Mouse (Mus musculus) right cerebral cortex, postnatal 10 days (tissue): ENCODE measurements around the gene Sec63.

Experiments
- DNase-seq, 2 experiments: peaks; one replicate each; pipeline ENCODE4 v3.0.0; 2021; ENCODE audit warnings: low spot score in 2 of 2

Gene Sec63

DNA sequence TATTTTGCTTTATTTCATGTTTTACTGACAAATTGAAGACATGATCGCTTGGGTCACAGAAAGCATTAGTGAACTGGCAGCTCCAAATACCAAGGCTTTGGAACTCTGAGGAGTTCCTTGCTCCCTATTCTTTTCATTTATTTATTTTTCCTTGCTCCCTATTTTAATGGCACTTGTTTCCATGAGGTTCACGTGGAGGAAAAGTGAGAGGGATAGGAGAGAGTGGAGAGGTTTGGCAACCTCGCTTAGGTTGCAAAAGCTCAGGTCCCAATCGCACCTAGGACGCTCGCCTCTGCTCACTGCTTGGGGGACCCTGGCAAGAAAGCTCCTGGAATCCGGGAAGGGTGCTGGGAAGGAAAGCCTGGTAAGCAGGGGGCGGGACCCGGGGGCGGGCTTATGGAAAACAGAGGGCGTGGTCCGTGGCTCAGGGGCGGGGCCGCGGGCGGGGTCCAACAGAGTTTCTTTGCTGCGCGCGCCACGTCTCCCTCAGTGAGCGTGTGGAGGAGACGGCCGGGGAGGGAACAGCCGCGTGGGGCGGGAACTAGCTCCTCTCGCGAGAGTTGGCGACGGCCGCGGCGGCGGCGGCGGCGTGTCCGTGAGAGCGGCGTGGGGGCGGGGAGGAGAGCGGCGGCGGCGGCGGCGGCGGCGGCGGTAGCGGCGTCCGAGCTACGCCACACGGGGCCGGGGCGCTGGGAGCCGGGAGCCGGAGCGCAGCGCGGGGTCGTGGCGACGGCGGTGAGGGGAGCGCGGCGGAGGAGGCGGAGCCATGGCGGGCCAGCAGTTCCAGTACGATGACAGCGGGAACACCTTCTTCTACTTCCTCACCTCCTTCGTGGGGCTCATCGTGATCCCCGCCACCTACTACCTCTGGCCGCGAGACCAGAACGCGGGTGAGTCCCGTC lies at the start of gene Sec63:
TSS of gene Sec63 (plus strand) at position 498 of the 902 bp plus-strand sequence.
- peak; percentile 99 for DNase-seq

DNA sequence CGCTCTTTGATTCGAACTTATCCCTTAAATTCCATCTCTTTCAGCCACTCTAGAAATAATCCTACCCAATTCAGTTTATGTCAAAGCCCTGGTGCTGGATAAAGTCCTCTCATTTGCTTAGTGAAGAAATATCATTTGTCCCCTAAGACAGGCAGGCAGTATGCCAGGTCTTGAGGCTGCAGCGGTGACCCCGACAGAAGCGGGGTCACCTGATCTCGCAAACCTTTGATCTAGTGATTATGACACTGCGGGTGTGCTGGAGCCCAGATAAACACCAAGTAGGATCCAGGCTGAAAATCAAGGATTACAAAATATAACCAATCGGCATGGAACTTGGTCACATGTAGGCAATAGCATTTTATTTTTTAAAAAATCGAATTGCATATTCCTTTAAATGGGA lies 46.6 kb upstream of the Sec63 start:
- no peak for DNase-seq

DNA sequence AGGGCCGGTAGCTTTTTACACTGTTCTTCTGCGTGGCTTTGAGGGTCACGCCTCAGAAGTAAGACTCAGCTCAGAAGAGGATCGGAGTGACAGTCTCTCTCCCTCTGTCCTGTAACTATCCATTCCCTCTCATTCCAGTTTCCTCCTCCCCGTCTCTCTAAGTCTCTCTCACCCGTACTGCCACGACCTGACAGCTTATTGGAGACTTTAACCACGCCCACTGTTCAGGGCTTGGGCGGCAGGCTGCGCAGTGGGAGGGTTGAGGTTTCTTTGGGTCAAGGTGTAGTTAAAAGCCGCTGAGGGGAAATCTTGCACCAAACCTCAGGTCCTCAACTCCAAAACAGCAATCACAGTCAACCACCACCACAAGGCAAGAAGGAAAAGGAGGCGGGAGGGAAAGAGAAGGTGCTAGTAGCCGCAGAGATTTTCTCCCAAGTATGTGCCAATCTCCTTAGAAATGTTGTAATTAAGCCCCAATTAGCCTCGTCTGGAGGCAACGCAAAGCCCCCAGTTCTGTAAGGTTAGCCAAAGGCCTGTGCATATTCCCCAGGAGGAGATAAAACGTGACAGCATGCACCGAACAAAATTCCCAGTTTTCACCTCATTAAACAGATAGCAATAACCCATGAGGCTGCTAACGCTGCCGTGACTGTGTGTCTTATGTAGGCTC lies 45.8 kb upstream of the Sec63 start:
- DNase-seq, result no peak

DNA sequence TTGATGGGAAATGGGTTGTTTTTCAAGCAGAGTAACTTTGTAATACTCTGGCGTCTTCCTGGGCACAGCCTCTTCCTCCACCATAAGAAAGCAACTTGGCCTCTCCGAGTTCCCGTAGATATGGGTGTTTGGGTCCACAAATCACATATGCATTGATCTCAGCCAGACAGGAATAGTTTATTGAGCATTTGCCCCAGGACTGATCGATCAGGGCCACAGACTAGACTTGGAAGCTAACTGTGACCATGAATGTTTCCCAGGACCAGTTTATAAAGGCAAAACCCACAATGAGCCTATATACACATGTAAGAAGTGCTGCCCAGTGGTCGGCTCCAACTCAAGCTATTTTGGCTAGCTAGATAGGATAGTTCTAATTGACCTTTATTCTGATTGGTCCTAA lies 39.2 kb upstream of the Sec63 start:
- DNase-seq, result no peak

DNA sequence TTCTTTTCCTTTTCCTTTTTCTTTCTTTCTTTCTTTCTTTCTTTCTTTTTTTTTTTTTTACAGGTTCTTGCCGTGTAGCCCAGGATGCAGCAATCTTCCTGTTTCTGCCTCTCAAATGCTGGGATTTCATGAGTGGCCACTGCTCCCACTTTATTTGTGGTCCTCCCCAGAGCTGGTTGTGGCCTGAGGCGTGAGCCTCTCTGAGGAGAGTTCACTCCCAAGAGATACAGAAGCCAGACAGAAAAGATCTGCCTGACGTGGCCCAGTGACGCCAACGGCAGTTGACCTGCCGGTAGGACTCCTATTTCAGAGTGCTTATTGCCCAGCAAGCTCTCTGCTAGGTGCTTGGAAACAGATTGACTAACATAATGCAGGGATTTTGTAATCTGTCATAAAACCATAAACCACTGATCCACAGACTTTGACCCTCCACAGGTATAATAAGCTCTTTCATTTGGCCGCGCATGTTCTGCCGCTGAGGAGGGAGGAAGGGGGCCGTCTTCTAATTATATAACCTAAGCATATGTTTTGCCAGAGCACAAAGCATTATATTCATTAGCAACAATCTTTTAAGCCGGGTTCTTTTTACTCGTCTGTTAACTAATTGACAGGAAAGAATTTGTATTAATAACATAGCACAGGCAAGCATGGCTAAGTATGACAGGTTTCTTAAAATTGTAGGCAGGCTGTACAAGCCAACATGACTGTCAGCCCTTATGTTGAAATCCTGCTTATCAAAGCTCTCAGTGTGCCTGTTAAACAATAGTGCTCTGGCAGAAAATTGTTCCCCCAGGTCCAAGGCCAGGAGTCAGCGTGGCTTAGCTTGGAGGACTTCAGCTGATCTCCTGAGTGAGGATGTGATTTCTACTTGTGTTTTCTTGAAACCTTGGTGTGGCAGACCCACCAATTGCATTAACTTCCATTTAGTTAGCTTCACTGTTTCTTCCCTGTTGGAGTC lies 37.7 kb upstream of the Sec63 start:
- DNase-seq, result no peak

GRCm38 (mm10) chr10:42729607-42730006 lies 31.7 kb upstream of the Sec63 start:
- no peak for DNase-seq

- DNase-seq, result peak; percentile 32 to 56
Observed at GRCm38 (mm10) chr10:42734546-42735060, 26.7 kb upstream of the Sec63 start.

DNA sequence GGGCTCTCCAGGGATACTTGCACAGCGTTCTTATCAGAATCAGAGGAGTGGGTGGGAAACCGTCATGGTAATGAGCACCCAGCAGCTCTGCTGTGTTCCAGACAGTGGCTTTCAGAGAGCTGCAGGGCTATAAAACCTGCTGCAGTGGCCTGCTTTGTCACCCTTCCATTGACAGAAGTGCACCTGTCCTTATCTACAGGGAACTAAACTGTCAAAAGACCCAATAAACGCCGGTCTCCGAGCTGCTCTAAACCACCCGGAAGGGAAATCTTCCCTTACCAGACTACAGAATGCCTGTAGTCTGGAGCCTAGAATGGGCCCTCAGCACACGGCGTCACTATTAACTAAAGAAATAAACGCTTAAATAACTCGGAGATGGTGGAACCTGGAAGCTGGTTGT lies 9.5 kb upstream of the Sec63 start:
- no peak for DNase-seq

DNA sequence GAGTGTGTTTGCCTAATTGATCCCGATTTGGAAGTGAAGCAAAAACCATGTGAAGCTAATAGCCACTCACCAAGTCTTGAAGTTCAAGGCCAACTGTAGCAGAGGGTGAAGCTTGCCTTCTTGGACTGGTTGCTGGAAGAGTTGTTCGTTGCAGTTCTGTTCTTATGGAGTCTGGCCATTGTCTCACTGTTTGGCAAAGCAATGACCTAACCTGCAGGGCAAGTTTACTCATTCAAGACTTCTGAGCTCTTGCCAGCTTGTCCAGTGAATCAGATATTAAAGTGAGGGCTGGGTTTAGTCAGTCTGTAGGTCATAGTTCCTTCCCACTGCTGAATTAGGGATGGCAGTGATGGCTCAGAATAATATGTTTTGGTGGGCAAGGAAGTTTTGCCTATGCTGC lies 7.0 kb upstream of the Sec63 start:
- DNase-seq, result no peak

- DNase-seq, result no peak
Observed at GRCm38 (mm10) chr10:42759741-42760140, 1.6 kb upstream of the Sec63 start.

DNA sequence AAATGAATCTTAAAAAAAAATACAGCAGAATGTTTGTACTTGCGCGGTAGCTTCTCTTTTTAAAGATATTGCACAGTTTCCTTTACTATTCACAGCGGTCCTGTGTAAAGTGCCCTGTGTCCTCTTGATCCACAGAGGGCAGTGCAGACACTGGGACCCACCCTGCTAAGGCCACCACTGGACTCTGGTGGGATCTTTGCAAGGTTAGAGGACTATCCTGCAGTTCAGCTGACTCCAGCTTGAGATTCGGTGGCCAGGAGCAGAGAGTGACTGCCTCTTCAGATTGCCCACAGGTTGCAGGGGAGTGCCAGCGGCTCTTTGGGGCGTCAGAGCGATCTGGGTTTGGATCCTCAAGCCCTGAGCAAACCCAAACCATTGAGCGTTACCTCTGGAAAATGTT lies 967 bp upstream of the Sec63 start:
- peak; percentile 24 to 35 for DNase-seq

DNA sequence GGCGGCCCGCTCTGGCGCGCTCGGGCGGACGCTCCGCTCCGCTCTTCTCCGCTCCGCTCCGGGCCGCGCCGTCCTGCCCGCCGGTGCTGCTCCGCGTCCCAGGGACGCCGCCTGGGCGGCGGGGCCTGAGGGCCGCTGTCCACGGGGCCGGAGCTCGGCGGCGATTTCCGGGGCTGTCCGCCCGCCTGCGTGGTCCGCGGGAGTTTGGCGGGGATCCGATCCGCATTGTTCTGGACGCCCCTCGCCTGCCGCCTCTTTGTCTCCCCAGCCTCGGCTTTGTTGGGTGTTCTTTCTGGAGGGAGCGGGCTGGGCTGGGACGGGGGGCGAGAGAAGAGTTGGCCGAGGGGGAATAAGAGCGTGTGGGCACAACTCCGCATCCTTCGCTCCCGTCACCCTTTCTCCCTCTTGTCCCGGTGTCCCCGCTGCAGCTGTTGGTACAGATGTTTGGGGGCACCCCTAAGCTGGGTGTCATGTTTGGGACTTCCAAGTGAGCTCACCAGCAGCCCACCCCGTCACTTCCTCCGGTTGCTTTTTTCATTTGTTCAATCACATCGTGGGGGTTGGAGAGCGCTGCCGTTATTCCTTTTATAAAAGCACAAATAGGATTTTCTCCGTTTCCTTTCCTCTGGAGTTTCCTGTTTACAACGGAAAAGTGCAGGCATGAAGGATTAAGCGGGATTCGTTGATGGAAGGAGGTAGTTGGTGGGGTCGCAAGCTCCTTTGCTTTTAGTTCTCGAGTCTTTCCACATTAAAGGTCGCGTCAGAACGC lies 789 bp downstream of the Sec63 start:
- DNase-seq, result peak; percentile 54 to 56

GRCm38 (mm10) chr10:42762670-42763058 lies 1.4 kb downstream of the Sec63 start:
- no peak for DNase-seq

- no peak for DNase-seq
Observed at GRCm38 (mm10) chr10:42763246-42763645, 1.9 kb downstream of the Sec63 start.

GRCm38 (mm10) chr10:42765344-42765743 lies 4.0 kb downstream of the Sec63 start:
- no peak for DNase-seq

GRCm38 (mm10) chr10:42775450-42775849 lies 14.2 kb downstream of the Sec63 start:
- no peak for DNase-seq

- no peak for DNase-seq
Observed at GRCm38 (mm10) chr10:42780753-42781152, 19.5 kb downstream of the Sec63 start.

GRCm38 (mm10) chr10:42781672-42782071 lies 20.4 kb downstream of the Sec63 start:
- DNase-seq, result no peak

DNA sequence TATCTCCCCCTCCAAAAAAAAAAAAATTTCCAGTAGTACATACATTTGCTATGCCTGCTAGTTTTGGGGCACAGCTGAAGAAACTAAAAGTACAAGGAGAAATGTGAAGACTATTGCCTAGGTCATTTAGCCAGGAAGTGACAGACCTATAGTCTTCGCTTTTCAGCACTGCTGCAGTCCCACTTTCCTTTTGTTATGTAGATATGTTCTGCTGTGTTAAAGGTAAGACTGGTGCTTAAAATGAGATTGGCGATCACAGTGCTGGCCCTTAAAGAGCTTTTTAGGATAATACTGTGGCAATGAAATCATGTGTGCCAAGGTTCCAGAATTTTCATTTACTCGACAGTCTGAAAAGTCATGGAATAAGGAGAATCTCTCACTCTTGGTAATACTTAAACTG lies 39.6 kb downstream of the Sec63 start:
- no peak for DNase-seq

- no peak for DNase-seq
Observed at GRCm38 (mm10) chr10:42825923-42826322, 64.6 kb downstream of the Sec63 start.

GRCm38 (mm10) chr10:42827155-42827554 lies 65.9 kb downstream of the Sec63 start:
- no peak for DNase-seq
